Mouse (Mus musculus) stomach, embryonic 15.5 days (tissue): Measurements from ENCODE around the gene Xiap. TPM values are rescaled to one million over a fixed set of nuclear protein-coding genes. Genes with fewer than 3 reads are reported as not detected.
A peak's percentile ranks its signal among the peaks of the same experiment; 100 is the strongest.

Experiments used
- ATAC-seq: fragments of 200-750 bp; cut with Nextera tagmentation; 2 replicates; pipeline ENCODE4 v1.8.0; 2017; ENCODE audit warnings: low read depth, moderate number of reproducible peaks, moderate TSS enrichment; ENCODE audit not compliant: insufficient read depth, low FRiP score
- H3K27ac ChIP-seq: fragments of 300-500 bp; sonication (generic); 2 replicates; pipeline ENCODE4 v1.5.1; 2015; ENCODE audit warnings: mild to moderate bottlenecking, inconsistent platforms
- H3K27me3 ChIP-seq: fragments of 300-500 bp; sonication (generic); replicated peaks from 2 replicates; pipeline ENCODE4 v1.6.1; 2015; ENCODE audit warnings: inconsistent platforms
- H3K36me3 ChIP-seq: fragments of 300-500 bp; sonication (generic); 2 replicates; pipeline ENCODE4 v1.6.1; 2015; ENCODE audit warnings: inconsistent platforms
- H3K4me1 ChIP-seq: fragments of 300-500 bp; sonication (generic); 2 replicates; pipeline ENCODE4 v1.6.1; 2015; ENCODE audit warnings: inconsistent platforms
- H3K4me2 ChIP-seq: fragments of 300-500 bp; sonication (generic); 2 replicates; pipeline ENCODE4 v1.6.1; 2015; ENCODE audit warnings: mild to moderate bottlenecking, inconsistent platforms
- H3K4me3 ChIP-seq: fragments of 300-500 bp; sonication (generic); replicated peaks from 2 replicates; pipeline ENCODE4 v1.5.1; 2015; ENCODE audit warnings: inconsistent platforms
- H3K9ac ChIP-seq: fragments of 300-500 bp; sonication (generic); 2 replicates; pipeline ENCODE4 v1.6.1; 2015; ENCODE audit warnings: inconsistent platforms
- H3K9me3 ChIP-seq: fragments of 300-500 bp; sonication (generic); 2 replicates; pipeline ENCODE4 v1.6.1; 2016; ENCODE audit warnings: inconsistent platforms
- WGBS: fragments of 180-500 bp; shearing (Covaris S2); methylation state at CpG from one replicate; pipeline ENCODE4 v1.1.7; 2015; 5-methylcytosine and 5-hydroxymethylcytosine counted together
- polyA plus RNA-seq: library from polyadenylated mRNA; unstranded; fragments of >200 nt; fragmentation: Nextera tagmentation; extraction: Ambion mirVana; gene quantifications from 2 replicates; pipeline ENCODE4 v1.2.1, GENCODE M21; 2015

The Xiap gene
- polyA plus RNA-seq, 1 experiment from 2014 or later: 13.5 TPM

- no peaks in the 10 kb centered on the region for H3K4me1 ChIP-seq
- H3K9me3 ChIP-seq: no peaks in the 10 kb centered on the region
- H3K36me3 ChIP-seq: no peaks in the 10 kb centered on the region
- H3K27me3 ChIP-seq: no peaks in the 10 kb centered on the region
- WGBS: 61% methylated on average over 5 of the region's 5 CpGs
- peak overlapping the region; percentile 40; the same call in 1 of the 2 replicates for H3K27ac ChIP-seq
- no peak overlapping the region for H3K4me3 ChIP-seq
- 0 out of 2 replicates have a peak, but pooled peaks have one; percentile 31 for ATAC-seq
- no peak overlapping the region for H3K4me2 ChIP-seq
- no peak overlapping the region for H3K9ac ChIP-seq
Observed at GRCm38 (mm10) chrX:42050652-42051643, 8.5 kb upstream of the Xiap start.

DNA sequence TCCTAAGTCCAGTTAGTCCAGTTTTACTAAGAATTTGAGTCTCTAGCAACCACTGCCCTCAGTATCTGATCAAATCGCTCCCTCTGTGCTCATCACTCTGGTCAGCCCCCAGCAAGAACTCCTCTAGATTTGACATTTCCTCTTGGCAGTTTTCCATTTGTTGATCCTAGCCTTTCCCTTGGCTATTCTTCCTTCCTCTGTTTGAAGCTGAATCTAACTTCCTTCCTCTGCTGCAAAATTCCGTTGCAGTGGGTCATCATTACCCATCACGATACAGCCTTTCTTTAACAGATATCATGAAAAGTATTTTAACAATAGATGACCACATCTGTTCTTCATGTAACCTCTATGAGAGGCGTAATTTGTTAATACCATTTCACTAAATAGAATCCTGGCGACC lies 2.5 kb upstream of the Xiap start:
- Histone ChIP-seq H3K9ac (no peak overlapping the region), H3K27ac (no peak overlapping the region), H3K9me3 (no peaks in the 10 kb centered on the region), H3K4me3 (no peak overlapping the region), H3K4me1 (no peaks in the 10 kb centered on the region), H3K4me2 (no peak overlapping the region), H3K36me3 (no peaks in the 10 kb centered on the region), H3K27me3 (no peaks in the 10 kb centered on the region)
- 68% methylated on average over 5 of the region's 5 CpGs for WGBS
- no peak for ATAC-seq

GRCm38 (mm10) chrX:42057873-42058272 lies 1.6 kb upstream of the Xiap start:
- Histone ChIP-seq H3K4me1 (no peaks in the 10 kb centered on the region), H3K9me3 (no peaks in the 10 kb centered on the region), H3K4me2 (no peak overlapping the region), H3K9ac (no peak overlapping the region), H3K27ac (no peak overlapping the region), H3K36me3 (no peaks in the 10 kb centered on the region), H3K4me3 (no peak overlapping the region), H3K27me3 (no peaks in the 10 kb centered on the region)
- 74% methylated on average over 4 of the region's 4 CpGs for WGBS
- ATAC-seq: no peak

GRCm38 (mm10) chrX:42063621-42064020 lies 4.1 kb downstream of the Xiap start:
- Histone ChIP-seq H3K4me2 (no peak overlapping the region), H3K4me1 (no peaks in the 10 kb centered on the region), H3K36me3 (no peaks in the 10 kb centered on the region), H3K9ac (no peak overlapping the region), H3K27ac (no peak overlapping the region), H3K9me3 (no peaks in the 10 kb centered on the region), H3K4me3 (no peak overlapping the region), H3K27me3 (no peaks in the 10 kb centered on the region)
- 53% methylated on average over 1 of the region's 1 CpGs for WGBS
- ATAC-seq: no peak

DNA sequence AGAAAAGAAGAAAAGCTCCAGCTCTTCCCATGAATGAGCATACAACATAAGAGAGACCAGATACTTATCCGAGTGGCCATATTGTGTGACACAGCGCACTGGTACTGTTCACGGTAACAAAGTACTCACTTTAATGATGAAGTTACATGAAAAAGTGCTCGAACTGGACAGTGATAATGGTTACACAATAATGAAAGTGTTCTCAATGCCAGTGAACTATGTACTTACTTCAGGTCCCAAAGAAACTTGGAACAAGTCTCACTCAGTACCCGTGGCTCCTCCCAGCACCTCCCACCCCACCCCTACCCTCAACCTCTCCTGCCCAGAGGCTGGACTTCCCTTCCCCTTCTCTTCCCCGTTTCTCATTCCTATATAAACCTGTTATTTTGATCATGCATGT lies 5.6 kb downstream of the Xiap start:
- H3K4me2 ChIP-seq: no peak overlapping the region
- no peak overlapping the region for H3K4me3 ChIP-seq
- H3K36me3 ChIP-seq: no peaks in the 10 kb centered on the region
- no peak overlapping the region for H3K27ac ChIP-seq
- no peak for ATAC-seq
- WGBS: 77% methylated on average over 6 of the region's 6 CpGs
- no peaks in the 10 kb centered on the region for H3K9me3 ChIP-seq
- H3K9ac ChIP-seq: no peak overlapping the region
- H3K4me1 ChIP-seq: no peaks in the 10 kb centered on the region
- H3K27me3 ChIP-seq: no peaks in the 10 kb centered on the region

- Histone ChIP-seq H3K4me3 (no peak overlapping the region), H3K27ac (no peak overlapping the region), H3K4me2 (no peak overlapping the region), H3K9ac (no peak overlapping the region), H3K36me3 (no peaks in the 10 kb centered on the region), H3K4me1 (no peaks in the 10 kb centered on the region), H3K9me3 (no peaks in the 10 kb centered on the region), H3K27me3 (no peaks in the 10 kb centered on the region)
- WGBS: 79% methylated on average over 1 of the region's 1 CpGs
- no peak for ATAC-seq
Observed at GRCm38 (mm10) chrX:42066771-42067170, 7.3 kb downstream of the Xiap start.

DNA sequence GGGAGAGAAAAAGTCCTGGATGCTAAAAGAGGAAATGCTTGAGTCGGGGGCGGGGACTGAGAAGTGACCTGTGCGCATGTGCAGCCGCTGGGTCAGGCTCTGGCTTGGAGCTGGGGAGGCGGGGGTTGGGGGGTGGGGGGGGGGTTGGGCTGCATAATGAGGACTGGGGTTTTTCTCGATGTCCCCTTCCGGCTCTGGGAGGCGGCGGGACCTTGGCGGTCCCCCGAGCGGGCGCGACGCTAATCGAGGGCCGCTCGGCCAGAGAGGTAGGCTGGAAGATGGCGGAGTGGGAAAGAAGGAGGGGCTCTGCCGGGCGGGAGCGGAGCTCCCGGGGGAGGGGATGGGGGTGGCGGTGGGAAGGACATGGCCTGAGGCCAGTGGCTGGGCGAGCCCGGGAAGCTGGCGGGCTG lies 8.3 kb downstream of the Xiap start:
- Histone ChIP-seq H3K4me1 (no peaks in the 10 kb centered on the region), H3K27ac (peak overlapping the region; percentile 93), H3K9ac (no peak overlapping the region), H3K4me2 (peak overlapping the region; percentile 39), H3K36me3 (no peaks in the 10 kb centered on the region), H3K27me3 (no peaks in the 10 kb centered on the region), H3K4me3 (peak overlapping the region; percentile 43), H3K9me3 (no peaks in the 10 kb centered on the region)
- WGBS: 20% methylated on average over 27 of the region's 27 CpGs
- ATAC-seq: peak; percentile 44

DNA sequence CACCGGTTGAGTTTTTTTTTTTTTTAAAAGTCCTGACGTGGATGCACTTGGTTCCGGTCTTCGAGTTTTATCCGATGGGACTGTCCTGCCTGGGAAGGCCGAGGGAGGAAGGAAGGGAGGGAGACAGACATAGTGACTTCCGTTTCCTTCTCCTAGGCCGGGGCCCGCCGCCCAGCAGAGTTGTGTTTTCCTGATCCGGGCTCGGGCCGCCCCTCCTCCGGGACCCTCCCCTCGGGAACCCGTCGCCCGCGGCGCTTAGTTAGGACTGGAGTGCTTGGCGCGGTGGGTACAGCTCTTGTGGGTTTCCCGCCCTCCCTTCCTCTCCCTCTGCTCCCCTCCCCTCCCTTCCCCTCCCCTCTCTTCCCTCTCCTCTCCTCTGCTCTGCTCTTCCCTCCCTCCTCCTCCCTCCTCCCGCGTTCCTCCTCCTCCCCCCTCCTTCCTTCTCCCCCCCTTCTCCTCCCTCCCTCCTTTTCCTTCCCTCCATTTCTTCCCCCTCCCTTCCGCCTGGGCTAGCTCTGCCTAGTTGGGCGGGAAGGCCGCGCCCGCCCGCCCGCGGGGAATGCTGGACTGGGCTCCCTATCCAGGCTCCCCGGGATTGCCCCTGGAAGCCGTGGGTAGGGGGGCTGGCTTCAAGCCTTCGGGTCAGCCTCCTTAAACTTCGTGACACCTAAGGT lies 8.9 kb downstream of the Xiap start:
- H3K4me2 ChIP-seq: peak overlapping the region; percentile 41
- H3K9me3 ChIP-seq: no peaks in the 10 kb centered on the region
- no peaks in the 10 kb centered on the region for H3K4me1 ChIP-seq
- H3K4me3 ChIP-seq: peak overlapping the region; percentile 43
- no peaks in the 10 kb centered on the region for H3K36me3 ChIP-seq
- peak; percentile 84 for ATAC-seq
- H3K27me3 ChIP-seq: no peaks in the 10 kb centered on the region
- peak overlapping the region; percentile 93 for H3K27ac ChIP-seq
- 17% methylated on average over 28 of the region's 37 CpGs for WGBS
- no peak overlapping the region for H3K9ac ChIP-seq

DNA sequence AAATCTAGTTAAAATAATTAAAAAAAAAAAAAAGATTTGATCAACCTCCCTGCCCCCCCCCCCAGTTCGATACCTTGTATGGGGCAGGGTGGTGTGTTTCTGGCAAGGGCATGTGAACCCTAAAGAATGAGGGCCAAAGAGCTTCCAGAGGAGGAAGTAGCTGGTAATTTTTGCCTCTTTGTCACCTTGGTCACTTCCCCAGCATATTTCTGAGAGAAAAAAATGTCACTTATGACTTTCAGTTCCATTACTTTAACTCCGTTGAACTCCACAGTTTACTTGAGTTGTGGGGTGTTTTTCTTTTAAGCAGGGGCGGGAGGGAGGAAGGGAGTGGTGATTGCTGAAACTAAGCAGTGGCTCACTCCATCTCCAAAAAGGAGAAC lies 9.4 kb downstream of the Xiap start:
- ATAC-seq: peak; percentile 18; the same call in 1 of the 2 replicates
- Histone ChIP-seq H3K9me3 (no peaks in the 10 kb centered on the region), H3K4me2 (peak overlapping the region; percentile 41), H3K27ac (peak overlapping the region; percentile 93), H3K9ac (no peak overlapping the region), H3K27me3 (no peaks in the 10 kb centered on the region), H3K36me3 (no peaks in the 10 kb centered on the region), H3K4me1 (no peaks in the 10 kb centered on the region), H3K4me3 (peak overlapping the region; percentile 43)
- 11% methylated on average over 3 of the region's 3 CpGs for WGBS

DNA sequence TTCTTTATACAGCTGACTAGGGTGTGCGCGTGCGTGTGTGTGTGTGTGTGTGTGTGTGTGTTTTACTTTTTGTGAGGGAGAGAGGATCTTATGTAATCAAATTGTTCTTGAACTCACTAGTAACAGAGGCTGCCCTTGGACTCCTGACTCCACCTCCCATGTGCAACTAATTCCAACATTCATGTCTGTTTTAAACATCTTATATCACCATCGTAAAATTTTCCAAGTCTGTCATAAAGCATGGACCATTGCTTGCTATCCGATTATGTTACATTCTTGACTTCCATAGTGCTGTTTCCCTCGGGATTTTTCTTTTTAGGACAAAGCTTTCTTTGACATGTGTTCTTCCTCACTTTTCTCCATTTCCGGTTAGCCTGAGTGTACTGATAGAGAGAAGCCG lies 28.3 kb downstream of the Xiap start:
- H3K9me3 ChIP-seq: no peaks in the 10 kb centered on the region
- H3K4me3 ChIP-seq: no peak overlapping the region
- H3K9ac ChIP-seq: no peak overlapping the region
- no peaks in the 10 kb centered on the region for H3K27me3 ChIP-seq
- H3K4me1 ChIP-seq: no peaks in the 10 kb centered on the region
- 67% methylated on average over 8 of the region's 8 CpGs for WGBS
- H3K36me3 ChIP-seq: no peaks in the 10 kb centered on the region
- no peak overlapping the region for H3K27ac ChIP-seq
- no peak overlapping the region for H3K4me2 ChIP-seq
- ATAC-seq: no peak

GRCm38 (mm10) chrX:42088136-42088535 lies 28.7 kb downstream of the Xiap start:
- Histone ChIP-seq H3K36me3 (no peaks in the 10 kb centered on the region), H3K27ac (no peak overlapping the region), H3K9ac (no peak overlapping the region), H3K27me3 (no peaks in the 10 kb centered on the region), H3K4me1 (no peaks in the 10 kb centered on the region), H3K4me3 (no peak overlapping the region), H3K4me2 (no peak overlapping the region), H3K9me3 (no peaks in the 10 kb centered on the region)
- no peak for ATAC-seq
- 82% methylated on average over 5 of the region's 5 CpGs for WGBS

DNA sequence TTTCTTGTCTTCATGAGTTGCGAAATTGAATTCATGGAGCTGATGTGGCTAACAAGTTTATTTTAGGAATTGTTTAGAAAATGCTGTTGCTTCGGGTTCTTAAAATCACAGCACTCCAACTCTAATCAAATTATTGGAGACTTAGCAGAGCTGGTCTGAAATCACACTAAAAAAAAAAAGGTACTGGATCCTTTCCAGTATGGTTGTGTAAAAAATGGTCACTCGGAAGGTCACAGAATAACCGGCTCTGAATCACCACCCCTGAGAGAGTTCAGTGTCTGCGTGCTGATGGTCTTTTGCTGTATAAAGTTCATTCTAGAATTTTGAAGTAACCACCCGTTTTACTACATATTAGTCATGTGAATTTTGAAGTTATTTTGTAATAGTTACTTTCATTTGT lies 47.7 kb downstream of the Xiap start:
- no peaks in the 10 kb centered on the region for H3K27me3 ChIP-seq
- no peaks in the 10 kb centered on the region for H3K4me1 ChIP-seq
- no peak overlapping the region for H3K4me2 ChIP-seq
- H3K4me3 ChIP-seq: no peak overlapping the region
- 88% methylated on average over 6 of the region's 6 CpGs for WGBS
- H3K27ac ChIP-seq: no peak overlapping the region
- peaks cover 8% of the 10 kb centered on the region; the same call in 1 of the 2 replicates for H3K36me3 ChIP-seq
- no peak overlapping the region for H3K9ac ChIP-seq
- no peaks in the 10 kb centered on the region for H3K9me3 ChIP-seq
- ATAC-seq: no peak
